Mouse (Mus musculus): ENCODE measurements around the gene Scaf11. TPM values are rescaled to one million over a fixed set of nuclear protein-coding genes. Genes with fewer than 3 reads are reported as not detected.
"Not testable (repeated sequence)": the region's sequence is repeated elsewhere in the genome, so short reads cannot be mapped to it uniquely, and the experiment has no call there.

Gene Scaf11
- 95.8 and 98.0 TPM in 2 replicates for polyA plus RNA-seq (2016; fragmentation: Nextera tagmentation; extraction: Ambion mirVana)

- Histone ChIP-seq H3K9ac (peak within 1 kb of the TSS; percentile 94), H3K4me2 (peak within 1 kb of the TSS; percentile 64), H3K27ac (peak within 1 kb of the TSS; percentile 99), H3K27me3 (no peaks in the 10 kb centered on the region), H3K36me3 (replicated peaks) (no peaks in the 10 kb centered on the region), H3K9me3 (no peaks in the 10 kb centered on the region), H3K4me3 (replicated peaks) (peak within 1 kb of the TSS; percentile 92), H3K4me1 (peaks cover 26% of the 10 kb centered on the region)
- under 1% methylated on average over 59 of the region's 96 CpGs for WGBS
- ATAC-seq (ENCODE audit: low FRiP score) = peak; percentile 95
These were observed at the start of gene Scaf11 for GRCm38 (mm10) chr15:96460730-96461540. Gene Scaf11, minus strand, starts transcription at chr15:96460843.

- WGBS = 52% methylated on average over 18 of the region's 18 CpGs
- H3K4me1 ChIP-seq = no peaks in the 10 kb centered on the region
- no peak overlapping the region for H3K9ac ChIP-seq
- H3K4me3 ChIP-seq (replicated peaks) = no peak overlapping the region
- H3K27ac ChIP-seq = no peak overlapping the region
- peaks cover 15% of the 10 kb centered on the region for H3K9me3 ChIP-seq
- no peaks in the 10 kb centered on the region for H3K27me3 ChIP-seq
- no peak overlapping the region for H3K4me2 ChIP-seq
- no peak for ATAC-seq (ENCODE audit: low FRiP score)
- H3K36me3 ChIP-seq (replicated peaks) = no peaks in the 10 kb centered on the region
These were observed 46.6 kb upstream of the Scaf11 start for GRCm38 (mm10) chr15:96507097-96507840.

GRCm38 (mm10) chr15:96497646-96498045 lies 37.0 kb upstream of the Scaf11 start:
- H3K27ac ChIP-seq = no peak overlapping the region
- no peak for ATAC-seq (ENCODE audit: low FRiP score)
- no peaks in the 10 kb centered on the region for H3K27me3 ChIP-seq
- 90% methylated on average over 7 of the region's 7 CpGs for WGBS
- H3K4me1 ChIP-seq = no peaks in the 10 kb centered on the region
- H3K9me3 ChIP-seq = peaks cover under 1% of the 10 kb centered on the region; the same call in 1 of the 2 replicates
- H3K36me3 ChIP-seq (replicated peaks) = no peaks in the 10 kb centered on the region
- no peak overlapping the region for H3K9ac ChIP-seq
- H3K4me2 ChIP-seq = no peak overlapping the region
- no peak overlapping the region for H3K4me3 ChIP-seq (replicated peaks)

- ATAC-seq (ENCODE audit: low FRiP score) = no peak
- no peaks in the 10 kb centered on the region for H3K36me3 ChIP-seq (replicated peaks)
- H3K27me3 ChIP-seq = no peaks in the 10 kb centered on the region
- H3K4me2 ChIP-seq = no peak overlapping the region
- peaks cover 12% of the 10 kb centered on the region for H3K4me1 ChIP-seq
- no peaks in the 10 kb centered on the region for H3K9me3 ChIP-seq
- H3K4me3 ChIP-seq (replicated peaks) = no peak overlapping the region
- H3K27ac ChIP-seq = no peak overlapping the region
- H3K9ac ChIP-seq = no peak overlapping the region
- 94% methylated on average over 4 of the region's 6 CpGs for WGBS
These were observed 33.6 kb upstream of the Scaf11 start for GRCm38 (mm10) chr15:96494279-96494678.

- Histone ChIP-seq H3K4me1 (peaks cover 18% of the 10 kb centered on the region), H3K27ac (no peak overlapping the region), H3K36me3 (replicated peaks) (no peaks in the 10 kb centered on the region), H3K9ac (no peak overlapping the region), H3K9me3 (no peaks in the 10 kb centered on the region), H3K27me3 (no peaks in the 10 kb centered on the region), H3K4me3 (replicated peaks) (no peak overlapping the region), H3K4me2 (no peak overlapping the region)
- whole genome bisulfite sequencing = 79% methylated on average over 5 of the region's 5 CpGs
- no peak for ATAC-seq (ENCODE audit: low FRiP score)
These were observed 32.9 kb upstream of the Scaf11 start for GRCm38 (mm10) chr15:96493573-96493972.

- WGBS = 83% methylated on average over 4 of the region's 4 CpGs
- H3K9me3 ChIP-seq; H3K27me3 ChIP-seq; ATAC-seq (ENCODE audit: low FRiP score); H3K4me2 ChIP-seq; H3K27ac ChIP-seq; H3K36me3 ChIP-seq (replicated peaks); H3K4me3 ChIP-seq (replicated peaks); H3K9ac ChIP-seq: not testable (repeated sequence)
- peaks cover 18% of the 10 kb centered on the region for H3K4me1 ChIP-seq
These were observed 32.3 kb upstream of the Scaf11 start for GRCm38 (mm10) chr15:96492919-96493318.

- no peak overlapping the region for H3K4me3 ChIP-seq (replicated peaks)
- H3K27ac ChIP-seq = 0 out of 2 replicates have a peak overlapping the region, but pooled peaks have one; percentile 1
- H3K4me1 ChIP-seq = peaks cover 18% of the 10 kb centered on the region
- no peak for ATAC-seq (ENCODE audit: low FRiP score)
- WGBS = 32% methylated on average over 13 of the region's 13 CpGs
- no peaks in the 10 kb centered on the region for H3K9me3 ChIP-seq
- no peaks in the 10 kb centered on the region for H3K27me3 ChIP-seq
- no peaks in the 10 kb centered on the region for H3K36me3 ChIP-seq (replicated peaks)
- no peak overlapping the region for H3K4me2 ChIP-seq
- H3K9ac ChIP-seq = no peak overlapping the region
These were observed 31.4 kb upstream of the Scaf11 start for GRCm38 (mm10) chr15:96491861-96492641.

- Histone ChIP-seq H3K36me3 (replicated peaks) (no peaks in the 10 kb centered on the region), H3K4me2 (no peak overlapping the region), H3K4me3 (replicated peaks) (no peak overlapping the region), H3K4me1 (peaks cover 19% of the 10 kb centered on the region), H3K27ac (0 out of 2 replicates have a peak overlapping the region, but pooled peaks have one; percentile 1), H3K9me3 (no peaks in the 10 kb centered on the region), H3K27me3 (no peaks in the 10 kb centered on the region), H3K9ac (no peak overlapping the region)
- whole genome bisulfite sequencing = 23% methylated on average over 3 of the region's 3 CpGs
- no peak for ATAC-seq (ENCODE audit: low FRiP score)
These were observed 30.8 kb upstream of the Scaf11 start for GRCm38 (mm10) chr15:96491421-96491820.

- no peak for ATAC-seq (ENCODE audit: low FRiP score)
- H3K27me3 ChIP-seq = no peaks in the 10 kb centered on the region
- H3K9ac ChIP-seq = no peak overlapping the region
- H3K9me3 ChIP-seq = no peaks in the 10 kb centered on the region
- no peaks in the 10 kb centered on the region for H3K36me3 ChIP-seq (replicated peaks)
- peaks cover 20% of the 10 kb centered on the region for H3K4me1 ChIP-seq
- no peak overlapping the region for H3K4me2 ChIP-seq
- WGBS = 78% methylated on average over 5 of the region's 5 CpGs
- H3K4me3 ChIP-seq (replicated peaks) = no peak overlapping the region
- H3K27ac ChIP-seq = no peak overlapping the region
These were observed 29.5 kb upstream of the Scaf11 start for GRCm38 (mm10) chr15:96490123-96490522.

- H3K27me3 ChIP-seq = no peaks in the 10 kb centered on the region
- WGBS = 29% methylated on average over 20 of the region's 20 CpGs
- no peak overlapping the region for H3K4me3 ChIP-seq (replicated peaks)
- H3K36me3 ChIP-seq (replicated peaks) = no peaks in the 10 kb centered on the region
- H3K4me2 ChIP-seq = peak overlapping the region; percentile 34
- peak; percentile 74 for ATAC-seq (ENCODE audit: low FRiP score)
- H3K9me3 ChIP-seq = no peaks in the 10 kb centered on the region
- H3K27ac ChIP-seq = no peak overlapping the region
- H3K9ac ChIP-seq = no peak overlapping the region
- H3K4me1 ChIP-seq = peaks cover 20% of the 10 kb centered on the region
These were observed 28.5 kb upstream of the Scaf11 start for GRCm38 (mm10) chr15:96488941-96489786.

- ATAC-seq (ENCODE audit: low FRiP score) = no peak
- peaks cover 17% of the 10 kb centered on the region for H3K4me1 ChIP-seq
- no peak overlapping the region for H3K27ac ChIP-seq
- no peaks in the 10 kb centered on the region for H3K36me3 ChIP-seq (replicated peaks)
- H3K9ac ChIP-seq = no peak overlapping the region
- H3K4me2 ChIP-seq = no peak overlapping the region
- H3K4me3 ChIP-seq (replicated peaks) = no peak overlapping the region
- H3K27me3 ChIP-seq = no peaks in the 10 kb centered on the region
- H3K9me3 ChIP-seq = no peaks in the 10 kb centered on the region
- 61% methylated on average over 12 of the region's 12 CpGs for WGBS
These were observed 26.5 kb upstream of the Scaf11 start for GRCm38 (mm10) chr15:96487066-96487698.
